18 mouse cellular contexts compared by ENCODE assay signal in the genomic region with DNA sequence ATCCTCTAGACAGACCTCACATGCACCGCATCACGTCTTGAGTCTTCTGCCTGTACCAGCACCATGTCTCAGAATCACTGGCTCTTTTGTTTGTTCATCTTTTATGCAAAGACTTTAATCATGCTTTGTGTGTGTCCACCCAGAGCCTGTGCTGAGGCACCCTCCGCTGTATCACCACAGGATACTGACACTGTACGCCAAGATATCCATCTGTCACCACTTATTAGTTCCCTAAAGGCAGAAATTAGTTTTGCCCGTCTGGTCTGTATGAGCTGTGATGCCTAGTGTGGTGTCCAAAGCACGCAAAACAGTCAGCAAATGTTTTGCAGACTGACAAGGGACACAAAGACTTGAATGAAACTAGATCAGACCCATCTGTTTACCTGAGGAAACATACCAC.
DNase-seq lines count a peak whose midpoint lies in the region; ATAC-seq and TF ChIP-seq lines count a peak whose summit lies in the region.
"Had no signal": no experiment of that assay in that cellular context is flagged by ENCODE, and none has a peak within 500 bp of the region (broad histone marks: within the 10 kb centered on the region; RNA-seq: fewer than 3 reads in every experiment).

No protein-coding gene starts in this region.

- intact Hi-C loops in heart, adult 2 months (cut with DNase I): loop anchor here (5.0 kb wide), 1 partner anchor 38 kb away; no protein-coding TSS in a partner anchor

- no peak for DNase-seq in forebrain, embryonic 10.5 days (ENCODE audit: extremely low spot score, low spot score)
- DNase-seq in retina, postnatal 1 day: peak; percentile 51
- DNase-seq in retina, embryonic 14.5 days (ENCODE audit: low spot score): no peak
- DNase-seq in hindbrain, embryonic 14.5 days (ENCODE audit: low spot score): no peak
- DNase-seq in layer of hippocampus, postnatal 10 days (ENCODE audit: low spot score in 2 of 2): no peak
- DNase-seq in right cerebral cortex, postnatal 4 days: no peak
- no peak for DNase-seq in heart, adult 2 months
- DNase-seq: embryo, embryonic 11 days; heart, adult 18-20 months; heart, postnatal 10 days; lung, postnatal 14 days; thymus, postnatal 25 days had no signal

- no peak overlapping the region for H3K4me2 ChIP-seq in forebrain, embryonic 12.5 days
- no peak overlapping the region for H3K4me2 ChIP-seq in hindbrain, embryonic 14.5 days (replicated peaks)
- H3K4me2 ChIP-seq: stomach, embryonic 15.5 days had no signal

- H3K79me2 ChIP-seq in heart, adult 2 months (replicated peaks; ENCODE audit: control insufficient read depth, insufficient read depth, low read length): peaks cover 5% of the 10 kb centered on the region

- TF ChIP-seq CTCF in heart, adult 2 months (IDR thresholded peaks at IDR 0.05): no peak

- no peaks in the 10 kb centered on the region for H3K36me3 ChIP-seq in forebrain, embryonic 12.5 days (replicated peaks)
- peaks cover 5% of the 10 kb centered on the region; the same call in 1 of the 2 replicates for H3K36me3 ChIP-seq in forebrain, embryonic 10.5 days (replicated peaks)
- no peaks in the 10 kb centered on the region for H3K36me3 ChIP-seq in hindbrain, embryonic 14.5 days (replicated peaks; ENCODE audit: control insufficient read depth, insufficient read depth)
- H3K36me3 ChIP-seq in heart, adult 2 months (ENCODE audit: control insufficient read depth, insufficient read depth, low read length): peaks cover 6% of the 10 kb centered on the region; the same call in 1 of the 2 replicates
- H3K36me3 ChIP-seq: limb, embryonic 10.5 days; stomach, embryonic 15.5 days had no signal

- no peaks in the 10 kb centered on the region for H3K9me3 ChIP-seq in forebrain, embryonic 12.5 days
- H3K9me3 ChIP-seq in forebrain, embryonic 10.5 days: peaks cover 4% of the 10 kb centered on the region; the same call in 1 of the 2 replicates
- no peaks in the 10 kb centered on the region for H3K9me3 ChIP-seq in hindbrain, embryonic 14.5 days (ENCODE audit: control insufficient read depth, low read length)
- H3K9me3 ChIP-seq: limb, embryonic 10.5 days; stomach, embryonic 15.5 days had no signal

- WGBS in forebrain, embryonic 12.5 days: 66% methylated on average over 6 of the region's 6 CpGs
- 82% methylated on average over 6 of the region's 6 CpGs for WGBS in forebrain, embryonic 10.5 days
- WGBS in hindbrain, embryonic 14.5 days: 27% methylated on average over 6 of the region's 6 CpGs
- WGBS in heart, adult 2 months: 92% methylated on average over 6 of the region's 6 CpGs

- H3K9ac ChIP-seq in forebrain, embryonic 12.5 days: no peak overlapping the region
- H3K9ac ChIP-seq in hindbrain, embryonic 14.5 days: no peak overlapping the region
- H3K9ac ChIP-seq in heart, adult 2 months (ENCODE audit: low read depth, low read length): no peak overlapping the region
- H3K9ac ChIP-seq: liver, embryonic 14.5 days; stomach, embryonic 15.5 days had no signal

- no peak for TF ChIP-seq POLR2A in heart, adult 2 months (IDR thresholded peaks at IDR 0.05; ENCODE audit: insufficient read depth, low read depth, low read length)

- H3K4me3 ChIP-seq in forebrain, embryonic 12.5 days (replicated peaks): no peak overlapping the region
- H3K4me3 ChIP-seq in forebrain, embryonic 10.5 days: no peak overlapping the region
- H3K4me3 ChIP-seq in hindbrain, embryonic 14.5 days (replicated peaks; ENCODE audit: low read length): no peak overlapping the region
- H3K4me3 ChIP-seq in heart, adult 2 months: no peak overlapping the region
- H3K4me3 ChIP-seq: limb, embryonic 10.5 days; stomach, embryonic 15.5 days had no signal

- peak; percentile 60 for ATAC-seq in forebrain, embryonic 12.5 days (ENCODE audit: low FRiP score)
- peak; percentile 61; the same call in 1 of the 2 replicates for ATAC-seq in hindbrain, embryonic 14.5 days (ENCODE audit: low FRiP score)
- ATAC-seq: intestine, embryonic 16.5 days had no signal

- peaks cover 11% of the 10 kb centered on the region; the same call in 1 of the 2 replicates for H3K4me1 ChIP-seq in forebrain, embryonic 12.5 days
- 0 out of 2 replicates have a peak, but pooled peaks cover 4% of the 10 kb centered on the region for H3K4me1 ChIP-seq in forebrain, embryonic 10.5 days
- H3K4me1 ChIP-seq in hindbrain, embryonic 14.5 days (replicated peaks; ENCODE audit: control insufficient read depth, insufficient read depth, low read length): peaks cover 23% of the 10 kb centered on the region
- peaks cover 3% of the 10 kb centered on the region for H3K4me1 ChIP-seq in heart, adult 2 months (ENCODE audit: control insufficient read depth, insufficient read depth, low read length)

- H3K27me3 ChIP-seq in forebrain, embryonic 12.5 days: no peaks in the 10 kb centered on the region
- no peaks in the 10 kb centered on the region for H3K27me3 ChIP-seq in forebrain, embryonic 10.5 days (ENCODE audit: poor library complexity, severe bottlenecking)
- no peaks in the 10 kb centered on the region for H3K27me3 ChIP-seq in hindbrain, embryonic 14.5 days (ENCODE audit: control insufficient read depth, insufficient read depth, low read length)
- no peaks in the 10 kb centered on the region for H3K27me3 ChIP-seq in heart, adult 2 months (ENCODE audit: control insufficient read depth, insufficient read depth, low read length)
- H3K27me3 ChIP-seq: stomach, embryonic 15.5 days had no signal

- peak overlapping the region; percentile 50 for H3K27ac ChIP-seq in forebrain, embryonic 12.5 days
- H3K27ac ChIP-seq in forebrain, embryonic 10.5 days: no peak overlapping the region
- H3K27ac ChIP-seq in hindbrain, embryonic 14.5 days: peak overlapping the region; percentile 47; the same call in 1 of the 2 replicates
- no peak overlapping the region for H3K27ac ChIP-seq in heart, adult 2 months
- H3K27ac ChIP-seq: kidney, postnatal 0 days; limb, embryonic 10.5 days; liver, embryonic 14.5 days; stomach, embryonic 15.5 days had no signal

- TF ChIP-seq EP300 in heart, adult 2 months (IDR thresholded peaks at IDR 0.05; ENCODE audit: insufficient read depth, low read depth, low read length): no peak

Comparison
In these comparisons a context has a peak if more than half of its experiments do, and no peak if none do; other contexts are left out.
1. H3K27ac ChIP-seq: peak in forebrain, embryonic 12.5 days (single experiment) and hindbrain, embryonic 14.5 days (single experiment); none in forebrain, embryonic 10.5 days (single experiment) and heart, adult 2 months (single experiment).